ENCODE assay signal across 10 mouse cellular contexts in genomic region chr5:143000091-143000490, GRCm38 (mm10). TPM values are rescaled to one million over a fixed set of nuclear protein-coding genes. Genes with fewer than 3 reads are reported as not detected.
DNase-seq lines count a peak whose midpoint lies in the region; ATAC-seq and TF ChIP-seq lines count a peak whose summit lies in the region.
"Had no signal": no experiment of that assay in that cellular context is flagged by ENCODE, and none has a peak within 500 bp of the region (broad histone marks: within the 10 kb centered on the region; RNA-seq: fewer than 3 reads in every experiment).

No protein-coding gene starts in this region.

- H3K4me3 ChIP-seq in heart, embryonic 13.5 days, result no peak overlapping the region
- H3K4me3 ChIP-seq in midbrain, embryonic 15.5 days, result no peak overlapping the region
- no peak overlapping the region for H3K4me3 ChIP-seq in midbrain, postnatal 0 days (ENCODE audit: low read depth, low read length)
- H3K4me3 ChIP-seq in limb, embryonic 10.5 days, result peak overlapping the region; percentile 41
- no peak overlapping the region for H3K4me3 ChIP-seq in stomach, embryonic 16.5 days (replicated peaks; ENCODE audit: low read length)

- intact Hi-C loops in heart, postnatal 36 days (cut with DNase I), result no loop called here

- peak overlapping the region; percentile 39 for H3K4me2 ChIP-seq in heart, embryonic 13.5 days
- no peak overlapping the region for H3K4me2 ChIP-seq in midbrain, embryonic 15.5 days
- no peak overlapping the region for H3K4me2 ChIP-seq in midbrain, postnatal 0 days (ENCODE audit: low read depth, low read length, poor library complexity, severe bottlenecking)
- peak overlapping the region; percentile 38; the same call in 1 of the 2 replicates for H3K4me2 ChIP-seq in stomach, embryonic 16.5 days (ENCODE audit: low read depth, low read length)

- H3K27me3 ChIP-seq in heart, embryonic 13.5 days (replicated peaks), result no peaks in the 10 kb centered on the region
- no peaks in the 10 kb centered on the region for H3K27me3 ChIP-seq in midbrain, embryonic 15.5 days (replicated peaks)
- no peaks in the 10 kb centered on the region for H3K27me3 ChIP-seq in midbrain, postnatal 0 days (ENCODE audit: insufficient read depth, low read length)
- H3K27me3 ChIP-seq in limb, embryonic 10.5 days (ENCODE audit: low read depth, poor library complexity, severe bottlenecking), result no peaks in the 10 kb centered on the region
- H3K27me3 ChIP-seq in stomach, embryonic 16.5 days (ENCODE audit: control insufficient read depth, insufficient read depth, low read length), result no peaks in the 10 kb centered on the region

- no peak for TF ChIP-seq CTCF in midbrain, postnatal 0 days (IDR thresholded peaks at IDR 0.05)

- H3K4me1 ChIP-seq in heart, embryonic 13.5 days, result peaks cover 54% of the 10 kb centered on the region
- 0 out of 2 replicates have a peak, but pooled peaks cover 5% of the 10 kb centered on the region for H3K4me1 ChIP-seq in midbrain, embryonic 15.5 days
- H3K4me1 ChIP-seq in midbrain, postnatal 0 days (ENCODE audit: insufficient read depth, low read length), result no peaks in the 10 kb centered on the region
- H3K4me1 ChIP-seq in limb, embryonic 10.5 days, result peaks cover 58% of the 10 kb centered on the region
- H3K4me1 ChIP-seq in stomach, embryonic 16.5 days (ENCODE audit: control insufficient read depth, insufficient read depth, low read length), result peaks cover 27% of the 10 kb centered on the region

- WGBS in heart, embryonic 13.5 days, result 22% methylated on average over 4 of the region's 4 CpGs
- 68% methylated on average over 4 of the region's 4 CpGs for WGBS in midbrain, embryonic 15.5 days
- WGBS in midbrain, postnatal 0 days, result 67% methylated on average over 4 of the region's 4 CpGs
- WGBS in limb, embryonic 10.5 days, result 11% methylated on average over 4 of the region's 4 CpGs
- WGBS in stomach, embryonic 16.5 days, result 37% methylated on average over 4 of the region's 4 CpGs

- peaks cover 15% of the 10 kb centered on the region for H3K36me3 ChIP-seq in heart, embryonic 13.5 days
- no peaks in the 10 kb centered on the region for H3K36me3 ChIP-seq in midbrain, embryonic 15.5 days (replicated peaks)
- H3K36me3 ChIP-seq in midbrain, postnatal 0 days (ENCODE audit: insufficient read depth, low read length), result 0 out of 2 replicates have a peak, but pooled peaks cover 3% of the 10 kb centered on the region
- H3K36me3 ChIP-seq in limb, embryonic 10.5 days, result peaks cover 32% of the 10 kb centered on the region
- H3K36me3 ChIP-seq in stomach, embryonic 16.5 days (ENCODE audit: control insufficient read depth, insufficient read depth, low read length), result no peaks in the 10 kb centered on the region

- H3K9me3 ChIP-seq in heart, embryonic 13.5 days, result no peaks in the 10 kb centered on the region
- no peaks in the 10 kb centered on the region for H3K9me3 ChIP-seq in midbrain, embryonic 15.5 days
- no peaks in the 10 kb centered on the region for H3K9me3 ChIP-seq in midbrain, postnatal 0 days (ENCODE audit: low read length)
- H3K9me3 ChIP-seq in limb, embryonic 10.5 days (replicated peaks), result no peaks in the 10 kb centered on the region
- no peaks in the 10 kb centered on the region for H3K9me3 ChIP-seq in stomach, embryonic 16.5 days (replicated peaks; ENCODE audit: control insufficient read depth, low read length)

- ATAC-seq in heart, embryonic 13.5 days (ENCODE audit: extremely low read depth, insufficient number of reproducible peaks, low FRiP score, low TSS enrichment), result no peak
- no peak for ATAC-seq in midbrain, embryonic 15.5 days (replicated peaks)
- no peak for ATAC-seq in midbrain, postnatal 0 days (ENCODE audit: low FRiP score)
- ATAC-seq in stomach, embryonic 16.5 days (ENCODE audit: insufficient read depth, low FRiP score), result no peak

- peak overlapping the region; percentile 89 for H3K27ac ChIP-seq in heart, embryonic 13.5 days (replicated peaks)
- peak overlapping the region; percentile 77; the same call in 1 of the 2 replicates for H3K27ac ChIP-seq in midbrain, embryonic 15.5 days
- no peak overlapping the region; the same call in 1 of the 2 replicates for H3K27ac ChIP-seq in midbrain, postnatal 0 days (ENCODE audit: low read depth, low read length)
- peak overlapping the region; percentile 96 for H3K27ac ChIP-seq in limb, embryonic 10.5 days
- H3K27ac ChIP-seq in stomach, embryonic 16.5 days (ENCODE audit: low read length), result peak overlapping the region; percentile 98
- H3K27ac ChIP-seq: macrophage had no signal

- peak overlapping the region; percentile 64 for H3K9ac ChIP-seq in heart, embryonic 13.5 days
- no peak overlapping the region for H3K9ac ChIP-seq in midbrain, embryonic 15.5 days
- no peak overlapping the region for H3K9ac ChIP-seq in midbrain, postnatal 0 days (replicated peaks; ENCODE audit: low read length, poor library complexity, severe bottlenecking)
- H3K9ac ChIP-seq in stomach, embryonic 16.5 days (ENCODE audit: low read length), result peak overlapping the region; percentile 55

- no peak for DNase-seq in heart, postnatal 36 days
- no peak for DNase-seq in midbrain, postnatal 0 days (ENCODE audit: low spot score)
- peak; percentile 53 for DNase-seq in limb, embryonic 10.5 days (ENCODE audit: low spot score)
- no peak for DNase-seq in gastrocnemius, postnatal 10 days
- no peak for DNase-seq in right cerebral cortex, postnatal 14 days
- DNase-seq: right cerebral cortex, adult 18-20 months had no signal

RNA-seq across cellular contexts. Expression of gene Fscn1, which starts 39.9 kb away (rescaled TPM):
- 135 and 155 TPM in 2 replicates for polyA plus RNA-seq in heart, embryonic 13.5 days (2015; fragmentation: Nextera tagmentation; extraction: Ambion mirVana)
- 10 to 100 TPM; 26.5 to 37.6 TPM for total RNA-seq in heart, postnatal 36 days (2021)
- polyA plus RNA-seq in midbrain, embryonic 15.5 days (2015; fragmentation: Nextera tagmentation; extraction: Ambion mirVana), result 507 and 508 TPM in 2 replicates
- total RNA-seq in midbrain, postnatal 0 days (2014; rRNA removed), result 536 and 616 TPM in 2 replicates
- 485 and 504 TPM in 2 replicates for polyA plus RNA-seq in midbrain, postnatal 0 days (2015; fragmentation: Nextera tagmentation; extraction: Ambion mirVana)
- 806 and 864 TPM in 2 replicates for polyA plus RNA-seq in limb, embryonic 10.5 days (2016; fragmentation: Nextera tagmentation; extraction: Ambion mirVana)
- polyA plus RNA-seq in stomach, embryonic 16.5 days (2015; fragmentation: Nextera tagmentation; extraction: Ambion mirVana), result 161 and 176 TPM in 2 replicates
- total RNA-seq in gastrocnemius, postnatal 10 days (2021), result 100 to 1,000 TPM in 1 of 2 experiments, 10 to 100 TPM in 1; 94.0 to 121 TPM

Comparison
In these comparisons a context has a peak if more than half of its experiments do, and no peak if none do; other contexts are left out.
1. H3K4me2 ChIP-seq: peak in heart, embryonic 13.5 days (single experiment) and stomach, embryonic 16.5 days (single experiment); none in midbrain, embryonic 15.5 days (single experiment) and midbrain, postnatal 0 days (single experiment).
2. H3K9ac ChIP-seq: peak in heart, embryonic 13.5 days (single experiment) and stomach, embryonic 16.5 days (single experiment); none in midbrain, embryonic 15.5 days (single experiment) and midbrain, postnatal 0 days (single experiment).